Mouse (Mus musculus): ENCODE data around the gene Gm14295. TPM values are rescaled to one million over a fixed set of nuclear protein-coding genes. Genes with fewer than 3 reads are reported as not detected.
"Not testable (repeated sequence)": the region's sequence is repeated elsewhere in the genome, so short reads cannot be mapped to it uniquely, and the experiment has no call there.

Gm14295 gene
- total RNA-seq (2022) = 10 to 100 TPM; 18.8 to 26.0 (median 20.6) TPM

GRCm38 (mm10) chr2:176798312-176798711 lies at the start of gene Gm14295:
TSS of gene Gm14295 (plus strand) at chr2:176798612.
- DNase-seq (ENCODE audit: low spot score in 2 of 2) = not testable (repeated sequence)

- not testable (repeated sequence) for DNase-seq (ENCODE audit: low spot score in 2 of 2)
These were observed 373 bp downstream of the Gm14295 start for GRCm38 (mm10) chr2:176798785-176799184.

- DNase-seq (ENCODE audit: low spot score in 2 of 2) = not testable (repeated sequence)
These were observed 32.4 kb downstream of the Gm14295 start, which contains the start of gene Gm14408 for GRCm38 (mm10) chr2:176830840-176831239. TSS of gene Gm14408 (plus strand) at chr2:176831140.

Other genes starting within 250 kb of the Gm14295 start
- gene Gm14308, start 162.3 kb upstream of the Gm14295 start, total RNA-seq (2022) = 10 to 100 TPM in 2 of 4 experiments, 1 to 10 TPM in 2; 4.2 to 11.4 (median 10.4) TPM
- 10 to 100 TPM; 11.3 to 14.4 (median 12.4) TPM for gene Zfp973, start 128.1 kb upstream of the Gm14295 start, total RNA-seq (2022)
- gene Gm14305, start 90.3 kb upstream of the Gm14295 start, total RNA-seq (2022) = 10 to 100 TPM; 26.1 to 37.7 (median 35.1) TPM
- not detected for gene Gm14408, start 32.5 kb downstream of the Gm14295 start, total RNA-seq (2022)
- gene Gm14296, start 129.2 kb downstream of the Gm14295 start, total RNA-seq (2022) = 10 to 100 TPM; 15.6 to 21.7 (median 18.1) TPM
- gene Gm14419, start 202.3 kb downstream of the Gm14295 start, total RNA-seq (2022) = 10 to 100 TPM; 53.0 to 74.0 (median 63.1) TPM

Measured in layer of hippocampus, adult 8-10 months (tissue).